Mouse (Mus musculus): ENCODE measurements around the gene Ccdc153.

DNA sequence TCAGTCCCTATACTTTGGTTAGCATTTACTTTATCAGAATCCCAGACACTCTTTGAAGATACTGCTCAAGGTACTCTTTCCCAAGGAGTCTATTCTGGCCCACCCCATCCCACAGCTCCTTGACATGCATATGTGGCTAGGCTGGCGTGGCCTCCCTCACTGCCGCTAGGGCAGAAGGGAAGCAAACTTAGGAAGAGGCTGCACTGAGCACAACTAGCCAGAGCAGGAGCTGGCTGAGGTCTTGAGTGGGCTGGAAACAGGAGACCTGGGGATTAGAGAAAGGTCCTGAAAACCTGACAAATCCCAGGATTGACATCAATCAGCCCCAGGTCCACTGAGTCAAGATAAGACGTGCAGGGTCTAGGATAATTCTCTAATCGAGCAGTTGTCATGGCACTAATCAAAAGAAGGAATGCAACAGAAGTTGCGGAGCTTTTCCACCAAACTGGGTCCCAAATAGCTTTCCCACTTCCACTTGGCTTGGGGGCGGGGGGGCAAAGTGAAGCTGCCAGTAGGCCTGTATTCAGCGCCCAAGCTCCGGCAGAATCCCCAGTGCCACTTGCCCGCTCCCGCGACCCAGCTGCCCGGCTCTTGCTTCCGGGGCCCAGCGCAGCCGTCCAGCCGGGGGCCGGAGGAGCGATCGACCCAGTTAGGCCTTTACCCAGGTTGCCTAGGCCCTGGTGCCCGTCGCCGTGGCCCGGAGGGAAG lies 27.0 kb downstream of the Ccdc153 start:
- TF ChIP-seq UBTF (IDR thresholded peaks at IDR 0.05; ENCODE audit: borderline replicate concordance, insufficient read depth, low read depth, low read length): no peak
- 0 out of 6 replicates have a peak, but pooled peaks of 1 of the 3 experiments have one; percentile 8 for TF ChIP-seq CTCF (IDR thresholded peaks at IDR 0.05 in 2 of 3, conservative IDR thresholded peaks at IDR 0.05 in 1 of 3; ENCODE audit: control insufficient read depth in 1 of 3, insufficient read depth in 1 of 3, low read depth in 2 of 3, low read length in 3 of 3, poor library complexity in 1 of 3, severe bottlenecking in 1 of 3)
- peak in 1 of 2 experiments; percentile 43; a peak in 1 of 4 replicates for TF ChIP-seq EP300 (IDR thresholded peaks at IDR 0.05; ENCODE audit: low read depth in 1 of 2, low read length in 2 of 2)
- no peak for TF ChIP-seq TCF12 (IDR thresholded peaks at IDR 0.05; ENCODE audit: low read depth, low read length)
- no peak; a peak in 2 of 4 replicates for TF ChIP-seq POLR2A (IDR thresholded peaks at IDR 0.05; ENCODE audit: control insufficient read depth in 1 of 2, insufficient read depth in 1 of 2, low read depth in 1 of 2, low read length in 2 of 2, poor library complexity in 1 of 2)
- no peak for TF ChIP-seq MYB (IDR thresholded peaks at IDR 0.05; ENCODE audit: low read depth, low read length)

All from MEL (cell line).